Mouse (Mus musculus) brain, embryonic 18.5 days (tissue): Measurements from ENCODE around the gene Gm17622.

Source experiments
- DNase-seq: peaks from one replicate; pipeline ENCODE4 v3.0.0-alpha.2; 2012; ENCODE audit warnings: low read depth, low spot score

Gene Gm17622

DNA sequence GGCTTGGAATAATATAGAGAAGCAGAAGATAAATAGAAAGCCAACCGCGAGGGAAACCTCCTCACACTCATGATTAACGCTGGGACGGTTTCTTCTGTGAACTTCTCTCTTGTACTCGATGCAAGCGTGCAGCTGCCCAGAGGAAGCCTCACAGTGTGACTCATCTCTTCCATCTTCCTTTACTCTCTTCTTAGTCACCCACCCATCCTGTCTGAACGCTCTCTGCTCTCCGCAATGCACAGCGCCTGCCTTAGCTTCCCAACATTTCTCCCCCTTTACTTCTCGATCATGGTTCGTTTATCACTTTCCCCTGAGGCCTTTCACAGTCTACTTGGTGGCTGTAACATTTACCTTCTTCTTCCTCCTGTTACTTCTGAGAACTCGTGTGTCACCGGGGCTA is 20.1 kb downstream of the Gm17622 start:
- DNase-seq, result no peak

DNA sequence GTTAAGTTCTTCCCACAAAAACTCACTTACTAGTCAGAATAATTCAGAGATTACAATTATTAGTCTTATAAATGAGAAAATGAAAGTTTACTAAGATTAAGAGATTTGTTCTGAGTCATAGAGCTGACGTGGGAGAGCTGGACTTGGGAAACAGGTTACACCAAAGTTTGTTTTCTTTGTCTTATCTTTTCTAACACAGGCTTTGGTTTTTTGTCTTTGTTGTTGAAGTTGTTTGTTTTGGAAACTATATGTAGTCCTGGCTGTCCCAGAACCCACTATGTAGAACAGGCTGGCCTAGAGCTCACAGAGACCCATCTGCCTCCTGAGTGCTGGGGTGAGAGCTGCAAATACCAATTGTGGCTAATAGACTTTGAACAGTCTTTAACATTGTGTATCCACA is 20.7 kb downstream of the Gm17622 start:
- DNase-seq, result no peak

- no peak for DNase-seq
These were observed 21.4 kb downstream of the Gm17622 start for GRCm38 (mm10) chr13:96511893-96512292.

DNA sequence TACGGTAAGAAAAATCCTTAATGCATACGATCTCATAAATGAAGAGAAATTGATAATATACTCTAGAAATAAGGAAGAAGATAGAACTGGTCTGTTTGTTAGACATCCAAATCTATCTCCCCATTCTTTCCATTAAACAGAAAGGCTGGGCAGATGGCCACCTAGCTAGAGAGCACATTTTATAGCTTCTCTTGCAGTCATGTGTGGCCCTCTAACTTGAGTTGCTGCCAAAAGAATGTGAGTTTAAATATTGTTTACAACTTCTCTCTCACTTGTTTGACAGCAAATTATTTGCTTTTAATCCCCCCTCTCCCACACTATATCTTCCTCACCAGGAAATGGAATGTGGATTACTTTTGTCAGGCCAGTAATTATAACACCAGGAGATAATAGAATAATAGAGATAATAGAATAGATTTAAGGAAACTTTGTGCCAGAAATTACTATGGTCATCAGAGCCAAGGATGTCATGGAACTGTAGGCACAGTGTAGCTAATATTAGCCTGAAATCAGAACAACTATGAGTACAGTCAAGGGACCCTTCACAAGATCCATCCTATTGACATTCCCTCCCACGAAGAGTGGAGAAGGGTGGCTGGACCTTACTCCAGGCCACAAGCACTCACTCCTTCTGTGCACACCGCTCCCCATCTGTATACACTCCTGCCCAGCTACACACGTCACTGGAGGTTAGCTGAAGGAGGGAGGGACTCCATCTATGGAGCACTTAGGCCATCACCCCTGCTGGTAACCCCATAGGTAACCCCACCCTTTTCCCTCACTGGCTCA is 23.8 kb downstream of the Gm17622 start:
- DNase-seq, result no peak

DNA sequence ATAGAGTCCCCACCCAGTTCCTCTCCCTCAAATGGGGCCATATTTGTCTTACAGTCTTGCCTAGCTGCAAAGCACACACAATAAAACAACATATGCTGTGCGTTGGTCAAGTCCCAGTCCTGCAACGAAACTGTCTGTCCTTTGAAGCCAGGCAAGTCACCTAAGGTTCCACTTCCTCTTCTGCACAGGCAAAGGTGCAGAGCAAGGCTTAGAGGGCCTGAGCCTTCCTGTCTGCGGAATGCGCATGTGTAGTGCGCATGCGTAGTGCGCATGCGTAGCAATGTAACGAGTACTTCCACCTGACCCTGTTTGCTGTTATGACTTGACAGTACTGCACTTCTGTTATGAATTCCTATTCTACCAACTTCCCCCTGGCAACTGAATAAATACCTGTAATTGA is 25.7 kb downstream of the Gm17622 start:
- no peak for DNase-seq

GRCm38 (mm10) chr13:96517335-96517734 is 26.8 kb downstream of the Gm17622 start:
- DNase-seq, result no peak

GRCm38 (mm10) chr13:96521294-96521693 is 30.8 kb downstream of the Gm17622 start:
- DNase-seq, result no peak

- DNase-seq, result no peak
These were observed 36.5 kb downstream of the Gm17622 start for GRCm38 (mm10) chr13:96527022-96527421.

DNA sequence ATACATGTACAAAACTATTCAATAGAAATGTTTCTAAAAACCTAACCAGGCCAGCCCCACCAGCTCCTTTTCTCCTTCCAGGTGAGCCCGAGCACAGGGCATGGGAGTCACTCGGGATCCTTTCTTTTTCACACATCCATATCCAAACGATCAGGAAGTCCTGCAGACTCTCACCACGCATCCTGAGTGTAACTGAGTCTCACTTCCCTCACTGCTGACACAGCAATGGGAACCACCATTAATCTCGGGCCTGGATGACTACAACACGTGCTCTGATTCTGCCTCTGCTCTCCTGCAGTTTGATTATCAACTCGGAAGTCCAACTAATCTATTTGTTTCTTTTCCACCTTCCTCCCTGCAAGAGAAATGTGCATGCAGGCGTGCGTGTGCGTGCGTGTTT is 37.3 kb downstream of the Gm17622 start:
- DNase-seq, result no peak

DNA sequence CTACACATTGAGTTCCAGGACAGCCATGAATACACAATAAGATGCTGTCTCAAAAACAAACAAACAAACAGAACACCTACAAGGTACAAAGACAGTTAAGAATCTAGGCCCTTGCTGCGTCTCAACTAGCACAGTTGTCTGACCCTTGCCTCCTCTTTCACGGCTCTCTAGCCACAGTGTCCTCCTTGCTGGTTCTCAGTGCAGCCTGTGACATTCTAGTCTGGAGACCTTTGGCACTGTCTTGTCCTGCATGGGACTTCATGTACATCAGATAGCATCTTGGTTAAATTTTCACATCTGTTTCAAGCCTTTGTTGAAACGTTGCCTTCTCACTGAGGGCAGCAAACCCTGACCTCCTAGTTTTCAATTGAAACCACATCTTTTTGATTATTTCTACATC is 38.2 kb downstream of the Gm17622 start:
- DNase-seq, result no peak

- DNase-seq, result no peak
These were observed 39.0 kb downstream of the Gm17622 start for GRCm38 (mm10) chr13:96529542-96529941.

DNA sequence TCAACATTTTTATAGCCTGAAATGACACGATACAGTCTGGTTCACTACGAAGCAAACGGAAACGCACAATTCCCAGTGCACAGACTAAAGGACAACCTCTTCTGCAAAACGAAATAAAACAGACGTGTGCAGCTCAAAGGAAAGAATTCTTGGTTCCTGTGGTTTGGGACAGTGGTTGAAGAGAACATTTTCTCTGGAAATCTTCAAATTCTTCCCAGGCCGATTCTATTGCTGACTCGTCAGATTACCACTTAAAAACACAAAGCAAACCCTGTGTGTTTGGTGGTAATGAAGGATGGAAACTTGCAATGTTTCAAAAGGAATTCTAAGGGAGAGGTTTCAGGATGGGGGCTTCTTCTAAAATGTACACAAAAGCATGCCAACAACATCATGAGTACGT is 39.5 kb downstream of the Gm17622 start:
- DNase-seq, result no peak

DNA sequence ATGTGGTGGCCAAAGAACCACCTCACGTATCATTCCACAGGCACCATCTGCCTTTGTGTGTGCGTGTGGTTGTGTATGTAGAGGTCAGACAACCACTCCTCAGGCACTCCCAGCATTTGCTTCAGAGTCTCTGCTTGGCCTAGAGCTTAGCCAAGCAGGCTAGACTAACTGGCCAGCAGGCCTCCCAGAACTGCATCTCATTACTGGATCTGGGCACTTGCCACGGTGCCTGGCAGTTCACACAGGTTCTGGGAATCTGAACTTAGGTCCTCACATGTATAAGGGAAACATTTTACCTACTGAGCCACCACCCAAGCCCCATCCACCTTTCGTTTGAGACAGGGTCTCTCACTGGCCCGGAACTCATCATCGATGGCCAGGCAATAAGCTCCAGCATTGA is 41.6 kb downstream of the Gm17622 start:
- DNase-seq, result no peak

DNA sequence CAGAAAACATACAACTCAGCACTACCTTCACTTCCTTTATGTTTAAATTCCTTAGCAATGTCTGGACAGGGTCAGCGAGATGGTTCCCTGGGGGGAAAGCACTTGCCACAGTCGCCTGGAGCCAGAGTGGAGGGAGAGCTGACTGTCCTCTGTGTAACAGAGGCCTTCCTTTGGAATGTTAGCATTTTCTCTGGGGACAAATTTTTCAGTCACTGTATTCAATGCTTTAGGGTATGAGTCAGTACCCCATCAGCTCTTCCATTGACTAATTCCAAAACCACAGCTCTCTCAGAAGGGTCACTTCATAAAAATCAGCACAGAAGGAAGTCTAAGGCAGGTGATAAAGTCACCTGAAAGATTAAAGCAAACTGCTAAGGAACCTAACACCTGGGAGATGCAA is 43.2 kb downstream of the Gm17622 start:
- no peak for DNase-seq

- no peak for DNase-seq
These were observed 46.5 kb downstream of the Gm17622 start for GRCm38 (mm10) chr13:96536821-96537572.

DNA sequence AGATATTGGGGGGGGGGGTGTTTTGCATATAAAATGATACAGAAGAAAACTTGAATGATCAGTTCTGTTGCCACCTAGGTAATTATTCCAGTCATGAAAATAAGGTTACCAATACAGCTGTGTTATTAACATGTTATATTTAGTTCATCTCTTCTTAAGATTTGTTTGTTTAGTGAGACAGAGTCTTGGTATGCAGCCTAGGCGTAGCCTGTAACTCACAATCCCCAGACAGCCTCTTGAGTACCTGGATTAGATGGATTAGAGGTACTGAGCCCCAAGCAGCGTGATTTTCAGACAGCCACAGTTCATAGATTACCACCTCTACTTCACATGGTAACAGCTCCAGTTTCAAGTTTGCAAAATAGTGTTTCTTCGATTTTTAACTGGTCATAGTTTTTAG is 47.6 kb downstream of the Gm17622 start:
- DNase-seq, result no peak
